Mouse (Mus musculus): ENCODE results near the gene Galntl6. TPM values are rescaled to one million over a fixed set of nuclear protein-coding genes. Genes with fewer than 3 reads are reported as not detected.
A peak's percentile ranks its signal among the peaks of the same experiment; 100 is the strongest.

Galntl6 gene
- 0.09 and 0.26 TPM in 2 replicates for polyA plus RNA-seq (2012; rRNA removed)

DNA sequence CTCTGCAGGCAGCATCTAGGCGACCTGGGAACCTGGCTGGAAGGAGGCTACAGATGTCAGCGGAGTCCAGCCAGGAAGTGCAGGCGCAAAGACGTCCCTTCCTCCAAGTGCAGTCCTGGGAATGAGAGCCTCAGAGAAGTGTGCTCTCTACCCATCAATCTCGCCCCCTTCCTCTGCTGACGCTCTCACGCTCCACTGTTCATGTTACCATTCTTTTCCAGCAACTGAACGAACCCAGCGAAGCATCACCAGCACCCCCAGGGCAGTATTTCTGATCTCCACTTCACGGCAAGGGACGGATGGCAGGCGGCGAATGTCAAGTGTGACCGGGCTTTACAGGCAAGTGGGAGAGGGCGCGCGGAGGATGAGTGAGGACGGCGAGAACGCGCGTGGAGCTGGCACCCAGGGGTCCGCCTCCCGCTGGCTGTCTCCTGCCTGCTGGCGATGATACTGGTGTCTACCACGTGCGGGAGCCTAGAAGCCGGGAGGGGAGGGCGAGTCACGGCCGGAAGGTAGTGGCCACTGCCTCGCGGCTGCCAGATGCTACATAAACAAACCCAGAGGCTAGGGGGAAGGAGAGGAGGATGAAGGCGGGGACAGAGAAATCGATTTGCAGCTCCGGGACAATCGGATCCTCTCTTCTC lies at the start of gene Galntl6:
Gene Galntl6, minus strand, starts transcription at position 445 of the 644 bp plus-strand sequence.
- DNase-seq (ENCODE audit: low spot score): no peak

DNA sequence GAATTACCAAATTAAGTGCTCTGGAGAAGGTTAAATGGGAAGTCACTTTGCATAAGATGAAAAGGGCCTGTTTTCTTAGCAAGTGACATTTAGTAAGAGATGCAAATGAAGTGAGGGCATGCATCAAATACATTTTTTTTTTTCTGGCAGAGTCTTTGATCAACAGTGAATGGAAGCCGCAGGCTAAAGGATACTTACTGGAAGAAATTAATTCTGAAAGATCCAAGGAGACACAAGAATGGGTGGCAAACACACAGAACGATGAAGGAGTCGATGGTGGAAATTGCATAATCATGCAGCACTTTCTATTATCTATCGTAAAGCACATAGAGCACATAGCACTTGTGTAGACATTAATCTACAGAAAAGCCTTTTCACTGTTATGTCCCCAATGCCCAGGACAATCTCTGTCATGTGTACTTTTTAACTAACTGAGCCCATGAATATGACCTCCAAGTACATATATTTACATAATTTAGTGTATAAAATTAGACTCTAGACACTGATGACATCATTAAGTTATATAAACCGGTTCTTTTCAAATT lies 44.8 kb upstream of the Galntl6 start:
- DNase-seq (ENCODE audit: low spot score): no peak

DNA sequence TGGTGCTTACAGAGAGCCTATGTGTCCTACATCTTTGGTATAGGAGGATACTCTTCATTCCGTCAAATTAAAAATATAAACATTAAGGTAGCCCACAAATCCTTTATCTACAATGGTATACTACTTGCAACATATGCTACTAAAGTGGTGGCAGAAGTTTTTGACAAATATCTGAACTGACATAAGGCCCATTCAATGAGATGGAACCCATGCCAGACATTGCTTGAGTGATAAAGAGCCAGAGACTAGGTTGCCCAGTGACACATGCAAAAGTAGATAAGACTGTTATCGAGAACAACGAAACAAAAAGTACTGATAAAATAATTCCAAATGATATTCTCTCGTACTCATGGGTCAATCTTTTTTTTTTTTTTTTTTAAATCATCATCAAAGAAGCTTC lies 31.3 kb upstream of the Galntl6 start:
- no peak for DNase-seq (ENCODE audit: low spot score)

DNA sequence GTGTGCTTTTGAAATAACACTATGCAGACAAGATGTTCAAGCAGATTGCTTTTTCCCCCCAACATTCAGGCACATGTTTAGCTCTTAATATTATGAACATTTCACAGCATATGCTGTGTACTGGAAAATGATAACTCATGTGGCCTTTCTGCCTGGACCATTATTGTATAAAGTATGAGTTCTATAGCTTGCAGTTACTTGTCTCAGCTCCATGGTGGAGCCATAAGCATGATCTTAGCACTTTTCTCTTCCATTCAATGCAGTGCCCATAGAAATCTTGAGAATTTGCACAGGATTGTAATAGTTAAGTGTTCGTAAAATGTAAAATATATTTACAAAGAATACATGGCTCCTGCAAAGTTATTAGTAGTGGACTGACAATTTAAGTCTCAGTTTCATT lies 18.6 kb upstream of the Galntl6 start:
- no peak for DNase-seq (ENCODE audit: low spot score)

DNA sequence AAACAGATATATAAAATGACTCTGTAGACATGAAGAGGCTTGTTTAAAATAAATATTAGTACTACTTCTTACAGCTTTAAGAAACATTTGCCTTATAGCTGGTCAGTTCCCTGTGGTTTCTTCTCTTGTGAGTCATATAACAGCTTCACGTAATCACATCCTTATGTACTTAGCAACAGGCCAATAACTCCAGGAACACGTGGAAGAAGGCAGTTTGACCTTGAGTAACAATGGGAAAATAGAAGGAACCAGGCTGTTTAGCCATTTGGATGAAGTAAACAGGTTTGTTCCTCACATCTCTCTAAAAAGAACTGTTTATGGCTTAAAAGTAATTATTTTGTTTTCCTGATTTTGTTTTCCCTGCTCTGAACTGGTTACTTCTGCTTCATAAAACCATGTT lies 2.7 kb upstream of the Galntl6 start:
- no peak for DNase-seq (ENCODE audit: low spot score)

DNA sequence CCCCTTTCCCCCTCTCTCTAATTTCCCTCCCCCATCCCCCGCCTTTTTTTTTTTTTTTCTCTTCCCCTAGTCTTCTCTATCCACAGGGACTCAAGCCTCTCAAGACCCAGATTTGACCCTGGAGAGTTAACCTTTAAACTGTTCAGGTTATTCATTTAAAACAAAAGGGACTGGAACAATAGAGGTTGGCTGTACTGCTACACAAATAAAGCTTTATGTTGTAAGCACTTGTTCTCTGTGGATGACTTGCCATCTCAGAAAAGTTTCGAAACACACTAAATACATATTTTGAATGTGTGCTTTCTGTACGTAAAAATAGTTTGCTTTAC lies 1.2 kb upstream of the Galntl6 start:
- no peak for DNase-seq (ENCODE audit: low spot score)

DNA sequence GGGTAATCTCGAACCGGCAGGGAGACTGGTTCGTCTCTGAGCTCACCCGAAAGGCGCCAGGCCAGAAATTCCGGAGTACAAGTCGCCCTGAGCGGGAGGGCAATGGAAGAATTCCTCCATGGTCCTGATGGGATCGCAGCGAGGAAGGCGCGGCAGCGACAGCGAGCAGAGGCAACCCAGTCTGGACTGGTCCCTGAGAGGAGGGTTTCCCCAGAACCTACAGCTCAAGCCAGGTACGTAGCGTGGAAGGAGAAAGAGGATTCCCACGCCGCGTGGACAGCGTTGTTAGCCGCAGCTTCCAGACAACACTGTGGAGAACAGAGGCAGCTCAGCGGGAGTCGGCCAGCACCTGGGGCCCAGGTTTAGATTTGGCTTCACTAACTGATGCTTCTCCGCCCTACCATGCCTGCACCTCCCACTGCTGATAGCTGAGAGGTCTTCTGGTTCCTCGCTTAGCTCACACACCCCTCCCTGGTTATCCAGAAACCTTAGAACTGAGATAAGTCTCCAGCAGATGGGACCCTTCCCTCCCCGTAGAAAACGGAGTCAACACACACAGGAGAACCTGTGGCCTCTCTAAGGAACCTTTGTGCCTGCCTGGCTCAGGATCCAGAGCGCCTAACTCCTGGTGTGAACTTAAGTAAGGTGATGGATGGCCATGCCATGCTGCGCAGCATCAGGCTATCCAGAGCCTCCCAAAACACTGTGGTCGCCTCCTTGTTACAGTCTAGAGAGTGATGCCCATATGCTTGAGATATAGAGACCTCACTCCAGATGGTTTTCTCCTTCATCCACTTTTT lies 600 bp upstream of the Galntl6 start:
- peak; percentile 20 for DNase-seq (ENCODE audit: low spot score)

DNA sequence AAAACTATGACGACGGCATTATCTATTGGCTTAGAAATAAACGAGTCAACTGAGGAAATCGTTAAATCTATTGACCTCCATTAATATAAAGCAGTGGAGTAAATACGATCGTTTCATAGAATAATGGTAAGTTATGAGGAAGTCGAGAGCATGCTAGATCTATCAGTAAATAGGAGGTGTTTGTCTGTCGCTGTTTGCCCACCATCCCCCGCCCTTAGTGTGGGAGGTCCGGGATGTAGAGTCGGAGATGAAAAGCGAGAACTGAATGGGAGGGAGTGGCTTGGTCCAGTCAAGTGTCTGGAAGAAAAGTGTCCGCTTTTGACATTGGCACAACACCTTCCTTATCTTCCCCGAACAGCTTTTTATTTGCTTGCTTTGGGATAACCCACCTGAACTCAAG lies 763 bp downstream of the Galntl6 start, which contains the start of gene BC030500:
Gene BC030500, plus strand, starts transcription at position 79 of the 400 bp plus-strand sequence.
- no peak for DNase-seq (ENCODE audit: low spot score)

DNA sequence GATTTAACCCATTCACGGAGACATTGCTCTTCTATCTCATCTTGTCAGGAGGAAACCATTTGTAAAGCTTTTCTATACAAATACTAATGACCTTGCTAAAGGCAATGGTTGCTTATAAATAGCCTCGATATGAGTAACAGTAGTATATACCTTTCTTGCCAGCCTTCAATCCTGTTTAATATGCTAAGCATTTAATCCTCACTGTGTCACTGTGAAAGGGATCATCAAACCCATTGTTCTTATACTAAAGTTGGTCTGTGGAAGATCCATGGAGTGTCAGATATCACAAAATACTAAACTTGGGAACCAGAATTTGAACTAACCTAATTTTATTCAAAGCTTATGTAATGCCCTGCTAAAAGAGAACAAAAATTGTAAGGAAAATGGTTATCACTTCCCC lies 8.0 kb downstream of the Galntl6 start:
- DNase-seq (ENCODE audit: low spot score): no peak

DNA sequence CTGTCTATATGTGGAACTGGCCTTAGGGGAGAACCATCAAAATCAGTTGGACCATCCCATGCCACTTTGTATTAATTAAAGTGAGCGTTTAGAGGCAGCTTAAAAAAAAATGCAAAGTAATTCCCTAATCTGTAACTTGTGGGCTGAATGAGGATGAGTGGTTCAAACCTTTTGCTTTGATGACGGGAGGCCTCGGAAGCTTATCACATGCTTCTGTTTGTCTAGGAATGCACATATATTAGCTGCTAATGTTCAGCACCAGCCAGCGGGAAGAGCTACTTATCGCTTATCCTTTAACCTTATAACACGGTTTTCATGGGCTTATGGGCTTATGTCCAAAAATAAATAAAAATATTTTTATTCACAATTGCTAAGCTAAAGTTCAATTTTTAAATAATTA lies 16.5 kb downstream of the Galntl6 start:
- no peak for DNase-seq (ENCODE audit: low spot score)

DNA sequence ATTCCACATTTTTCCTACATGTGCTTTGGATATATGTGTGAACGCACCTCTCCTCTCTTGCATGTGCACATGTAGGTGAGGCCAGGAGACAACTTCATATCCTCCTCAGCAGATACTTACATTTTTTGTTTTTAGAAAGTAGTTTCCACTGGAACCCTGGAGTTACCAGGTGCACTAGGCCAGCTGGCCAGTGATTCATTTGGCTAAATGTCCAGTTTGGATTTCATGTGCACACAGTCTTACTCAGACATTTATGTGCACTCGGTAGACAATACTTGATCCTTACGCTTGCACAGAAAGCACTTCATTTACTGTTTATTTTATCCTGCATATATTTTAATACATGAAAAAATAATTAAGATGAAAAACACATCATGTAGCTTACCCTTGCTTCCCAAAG lies 21.8 kb downstream of the Galntl6 start:
- no peak for DNase-seq (ENCODE audit: low spot score)

DNA sequence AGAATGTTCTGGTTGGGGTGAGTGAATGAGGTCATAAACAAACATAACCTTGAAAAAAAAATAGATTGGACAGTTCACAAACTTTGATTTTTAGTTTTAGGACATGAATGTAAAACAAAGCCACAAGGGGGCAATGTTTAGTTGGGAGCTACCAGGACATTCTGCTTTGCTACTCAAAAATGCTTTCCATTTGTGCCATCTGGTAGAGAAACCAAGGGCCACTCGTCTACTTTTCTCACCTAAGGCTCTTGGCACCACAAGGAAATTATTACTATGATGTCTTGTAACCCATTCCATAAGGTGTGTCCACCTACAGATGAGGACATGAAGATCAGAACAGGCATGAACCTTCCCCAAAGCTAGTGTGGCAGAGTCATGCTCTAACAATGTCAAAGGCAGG lies 26.0 kb downstream of the Galntl6 start:
- DNase-seq (ENCODE audit: low spot score): no peak

DNA sequence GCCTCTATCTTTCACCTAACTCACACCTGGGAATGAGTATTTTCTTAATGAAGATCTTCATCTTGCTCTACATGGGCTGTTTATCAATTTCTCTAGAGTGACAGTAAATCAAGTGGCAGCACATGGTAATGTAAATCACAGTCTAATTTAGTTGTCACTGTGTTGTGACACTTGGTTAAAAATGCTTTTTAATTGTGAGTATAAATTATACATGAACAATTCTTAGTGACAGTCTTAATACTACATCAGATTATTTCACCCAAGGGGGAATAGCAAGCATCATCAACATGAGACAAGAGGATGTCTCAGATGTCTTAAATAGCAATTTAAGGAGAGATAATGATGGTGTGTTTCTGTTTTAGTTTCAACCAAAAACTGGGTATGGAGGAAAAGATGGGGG lies 88.1 kb downstream of the Galntl6 start:
- DNase-seq (ENCODE audit: low spot score): no peak

DNA sequence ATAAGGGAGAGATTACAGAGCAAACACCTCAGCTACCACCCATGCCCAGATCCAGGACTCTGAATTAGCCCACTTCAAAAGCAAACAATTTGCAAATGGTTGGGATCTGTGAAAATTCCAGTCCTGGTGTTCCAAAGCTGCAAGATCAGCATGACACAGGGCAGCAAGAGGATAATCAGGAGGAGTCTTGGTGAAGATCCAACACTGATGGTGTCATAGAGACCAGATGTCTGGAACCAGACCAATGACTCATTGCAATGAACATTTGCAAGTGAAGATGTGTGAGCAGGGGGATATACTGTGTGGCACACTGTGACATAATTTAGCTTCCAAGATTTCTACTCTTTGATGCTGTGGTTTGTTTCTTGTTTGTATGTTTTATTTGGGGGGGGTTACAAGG lies 107.2 kb downstream of the Galntl6 start:
- DNase-seq (ENCODE audit: low spot score): no peak

DNA sequence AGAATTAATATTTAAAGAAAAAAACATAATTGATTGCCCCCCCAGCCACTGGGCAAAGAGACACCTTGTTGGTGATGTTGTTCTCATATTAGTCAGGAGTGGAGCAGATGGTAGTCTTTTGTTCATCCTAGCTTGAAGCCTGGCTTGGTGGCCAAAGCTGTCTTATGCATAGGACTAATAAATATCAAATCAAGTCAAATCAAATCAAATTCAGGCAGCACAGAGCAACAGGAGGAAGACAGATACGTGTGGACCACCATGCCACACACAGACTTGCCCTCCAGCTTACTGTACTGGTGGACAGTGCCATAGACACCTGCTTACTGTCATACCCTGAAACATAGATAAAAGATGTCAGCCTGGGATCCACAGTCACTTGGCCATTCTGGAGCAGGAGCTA lies 110.6 kb downstream of the Galntl6 start:
- DNase-seq (ENCODE audit: low spot score): no peak

DNA sequence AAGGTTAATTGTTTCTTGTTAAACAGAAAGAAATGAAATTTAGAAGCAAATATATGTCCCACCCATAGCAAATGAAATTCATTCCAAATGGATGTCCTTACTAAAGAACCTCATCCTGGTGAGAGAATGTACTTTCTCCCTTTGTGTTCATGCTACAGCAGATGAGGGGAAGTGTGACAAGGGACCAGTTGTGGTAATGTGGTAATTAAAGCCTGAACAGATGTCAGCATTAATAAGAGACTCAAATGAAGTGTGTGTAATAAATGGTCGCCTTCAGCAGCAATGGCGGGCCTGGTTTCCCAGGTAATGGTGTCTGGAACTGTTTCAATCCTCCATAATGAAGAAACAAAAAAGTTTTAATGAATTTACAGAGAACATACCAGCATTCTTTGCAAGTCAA lies 158.7 kb downstream of the Galntl6 start:
- no peak for DNase-seq (ENCODE audit: low spot score)

DNA sequence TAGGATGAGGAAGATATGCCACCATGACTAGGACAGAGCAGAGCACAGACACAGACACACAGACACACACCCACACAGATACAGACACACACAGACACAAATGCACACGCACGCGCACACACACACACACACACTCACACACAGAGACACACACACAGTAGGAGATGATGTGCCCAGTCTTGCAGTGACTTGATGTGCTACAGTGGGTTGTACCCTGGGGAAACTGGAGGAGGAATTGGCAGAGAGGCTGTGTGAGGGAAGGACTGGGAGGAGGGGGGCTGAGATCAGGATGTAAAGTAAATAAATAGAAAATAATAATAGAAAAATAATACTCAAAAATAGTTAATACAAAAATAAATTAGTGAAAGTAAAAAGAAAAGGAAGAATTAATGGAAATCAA lies 174.5 kb downstream of the Galntl6 start:
- DNase-seq (ENCODE audit: low spot score): no peak

DNA sequence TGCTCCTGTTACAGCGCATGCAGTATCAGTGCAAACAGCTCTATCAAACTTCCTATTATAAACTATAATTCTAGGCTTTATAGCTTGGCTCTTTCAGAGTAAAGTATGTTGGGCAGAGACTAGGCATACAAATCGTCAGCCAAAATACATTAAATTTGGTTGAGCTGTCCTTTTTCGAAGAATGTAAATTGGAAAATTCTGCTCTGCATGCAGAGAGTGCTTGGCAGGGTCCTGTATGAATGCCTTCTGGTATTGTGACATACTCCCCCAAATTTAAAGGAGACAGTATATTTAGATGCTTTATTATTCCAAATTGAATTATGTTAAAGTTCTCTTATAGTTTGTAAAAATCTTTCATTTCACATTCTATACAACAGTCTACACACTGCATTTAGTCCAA lies 220.7 kb downstream of the Galntl6 start:
- DNase-seq (ENCODE audit: low spot score): no peak

DNA sequence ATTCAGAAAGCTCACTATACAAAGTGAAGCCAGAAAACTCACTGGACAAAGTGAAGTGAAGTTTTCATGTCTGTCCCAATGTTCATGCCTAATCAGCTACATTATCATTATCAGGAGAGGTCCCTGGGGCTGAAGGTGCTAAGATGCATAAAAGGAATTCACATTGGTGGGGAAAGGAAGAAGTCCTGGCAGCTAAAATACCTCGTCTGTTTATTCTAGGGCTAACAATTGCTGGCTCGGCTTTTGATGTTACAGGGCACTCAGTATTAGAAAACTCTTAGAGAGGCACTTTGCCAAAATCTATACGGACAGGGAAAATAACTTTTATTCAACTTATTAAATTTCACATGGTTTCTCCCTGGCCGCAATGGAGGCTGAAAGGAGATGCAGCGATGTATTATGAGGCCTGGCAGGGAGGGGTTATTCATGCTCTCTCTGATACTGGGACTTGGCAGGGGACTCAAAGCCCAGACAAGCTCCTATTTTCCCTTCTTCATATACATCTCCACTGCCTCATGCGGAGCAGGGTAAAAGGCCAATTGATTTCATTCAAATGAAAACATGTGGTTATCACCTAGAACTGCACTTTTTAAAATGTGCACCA lies 234.5 kb downstream of the Galntl6 start:
- no peak for DNase-seq (ENCODE audit: low spot score)

DNA sequence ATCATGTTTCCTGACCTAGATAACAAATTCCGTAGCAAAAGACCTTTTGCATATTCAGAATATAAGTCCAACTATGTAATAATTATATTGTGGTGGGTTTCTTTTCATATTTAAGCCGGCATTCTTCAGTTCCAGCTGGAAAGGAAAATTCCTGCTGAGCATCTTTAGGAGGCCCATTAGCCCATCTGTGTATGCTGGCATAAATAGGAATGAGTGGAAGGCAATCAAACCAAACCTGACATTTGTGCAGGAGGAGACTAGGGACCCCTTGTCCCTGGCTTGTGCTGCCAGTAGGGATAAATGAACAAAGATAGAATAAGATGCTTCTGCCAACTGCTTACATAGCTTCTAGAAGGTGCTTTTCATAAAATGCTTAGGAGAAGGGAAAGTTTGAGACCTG lies 243.4 kb downstream of the Galntl6 start:
- DNase-seq (ENCODE audit: low spot score): no peak

DNA sequence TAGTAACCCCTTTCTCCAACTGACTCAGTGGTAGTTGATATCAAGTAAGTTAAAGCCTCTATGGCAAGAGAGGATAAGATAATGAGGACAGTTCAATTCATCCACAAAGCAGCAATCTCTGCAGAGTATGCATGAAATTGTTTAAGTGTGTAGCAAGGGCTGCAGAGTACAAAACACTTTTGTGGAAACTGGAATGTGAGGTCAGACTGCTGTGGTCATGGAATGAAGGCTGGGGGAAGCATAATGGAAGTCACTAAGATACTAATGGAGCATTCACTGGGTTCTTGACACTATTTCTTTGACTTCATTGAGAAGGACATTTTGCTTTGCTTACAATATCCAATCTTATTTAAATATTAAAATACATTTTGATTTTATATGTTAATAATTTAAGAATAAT lies 252.4 kb downstream of the Galntl6 start:
- DNase-seq (ENCODE audit: low spot score): no peak

DNA sequence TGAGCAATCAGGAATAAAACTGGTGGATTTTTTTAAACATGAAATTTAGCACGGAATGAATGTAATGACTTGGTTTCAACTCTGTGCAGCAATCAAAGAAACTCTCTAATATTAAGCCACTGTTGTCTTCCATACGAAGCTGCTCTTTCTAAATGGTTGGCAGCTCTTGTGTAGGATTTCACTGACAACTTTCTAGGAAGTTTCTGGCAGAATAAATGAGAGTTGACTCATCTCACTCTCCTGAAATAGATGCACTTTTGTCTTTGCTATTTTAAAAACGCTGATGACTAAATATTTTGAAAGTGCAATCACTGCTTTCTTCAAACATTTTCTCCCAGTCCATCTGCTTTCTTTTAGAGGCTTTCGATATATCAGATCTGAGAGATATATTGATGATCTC lies 256.8 kb downstream of the Galntl6 start:
- no peak for DNase-seq (ENCODE audit: low spot score)

DNA sequence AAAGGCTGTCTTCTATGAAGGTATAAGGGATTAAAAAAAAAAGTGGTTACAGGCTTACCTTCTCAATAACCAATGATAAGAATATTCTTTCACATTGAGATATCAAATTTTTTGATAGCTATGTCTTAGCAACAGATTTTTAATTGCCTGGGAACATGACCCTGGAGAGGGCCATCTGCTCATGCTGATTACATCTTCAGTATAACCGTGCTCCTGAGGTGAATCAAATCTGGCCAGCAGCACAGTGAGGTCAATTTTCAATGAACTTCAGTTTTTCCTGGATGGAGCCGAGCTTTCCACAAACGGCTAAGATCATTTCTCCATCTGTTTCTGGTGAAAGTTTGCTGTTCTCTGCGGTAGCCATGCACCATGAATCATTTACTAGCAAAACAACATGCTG lies 306.0 kb downstream of the Galntl6 start:
- DNase-seq (ENCODE audit: low spot score): no peak
